Mouse (Mus musculus) ES-E14 (cell line): ENCODE results near the gene Smpd4.

Experiments
- HCFC1 ChIP-seq: IDR thresholded peaks from 2 replicates; pipeline ENCODE4 v1.6.1; 2012; ENCODE audit warnings: low read length, inconsistent platforms, borderline replicate concordance; ENCODE audit not compliant: insufficient read depth
- ZC3H11A ChIP-seq: IDR thresholded peaks from 2 replicates; pipeline ENCODE4 v1.6.1; 2012; ENCODE audit warnings: low read depth, mild to moderate bottlenecking, inconsistent platforms, low read length, borderline replicate concordance

DNA sequence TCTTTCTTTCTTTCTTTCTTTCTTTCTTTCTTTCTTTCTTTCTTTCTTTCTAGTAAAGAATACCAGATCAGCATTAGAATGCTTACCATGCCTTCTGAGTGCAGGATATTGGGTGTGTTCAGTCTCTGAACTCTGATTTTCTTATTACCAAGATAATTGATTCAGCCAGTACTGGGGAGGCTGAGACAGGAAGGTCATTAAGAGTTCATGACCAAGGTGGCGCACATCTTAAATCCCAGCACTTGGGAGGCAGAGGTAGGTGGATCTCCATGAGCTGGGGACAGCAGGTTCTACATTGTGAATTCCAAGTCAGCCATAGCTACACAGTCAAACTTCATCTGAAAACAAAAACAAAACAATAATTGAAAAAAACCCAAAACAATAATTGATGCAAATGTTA is 2.8 kb downstream of the Smpd4 start:
- TF ChIP-seq HCFC1 (no peak), ZC3H11A (no peak)
